Mouse (Mus musculus): ENCODE results near the gene Smarce1.

Smarce1 gene

DNA sequence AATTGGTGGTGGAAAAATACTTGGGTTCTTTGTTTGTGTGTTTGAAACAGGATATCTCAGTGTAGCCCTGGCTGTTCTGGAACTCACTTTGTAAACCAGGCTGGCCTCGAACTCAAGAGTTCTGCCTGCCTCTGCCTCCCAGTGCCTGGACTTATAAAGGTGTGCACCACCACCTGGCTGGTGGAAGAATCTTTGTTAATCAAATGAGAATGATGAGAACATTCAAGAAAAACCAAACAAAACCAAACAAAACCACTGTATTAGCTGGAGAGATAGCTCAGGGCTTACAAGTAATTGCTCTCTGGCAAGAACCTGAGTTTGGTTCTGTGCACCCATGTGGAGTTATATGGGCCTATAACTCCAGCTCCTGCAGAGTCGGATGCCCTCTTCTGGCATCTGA lies 61.4 kb downstream of the Smarce1 start:
- no peak for DNase-seq (ENCODE audit: low spot score)

DNA sequence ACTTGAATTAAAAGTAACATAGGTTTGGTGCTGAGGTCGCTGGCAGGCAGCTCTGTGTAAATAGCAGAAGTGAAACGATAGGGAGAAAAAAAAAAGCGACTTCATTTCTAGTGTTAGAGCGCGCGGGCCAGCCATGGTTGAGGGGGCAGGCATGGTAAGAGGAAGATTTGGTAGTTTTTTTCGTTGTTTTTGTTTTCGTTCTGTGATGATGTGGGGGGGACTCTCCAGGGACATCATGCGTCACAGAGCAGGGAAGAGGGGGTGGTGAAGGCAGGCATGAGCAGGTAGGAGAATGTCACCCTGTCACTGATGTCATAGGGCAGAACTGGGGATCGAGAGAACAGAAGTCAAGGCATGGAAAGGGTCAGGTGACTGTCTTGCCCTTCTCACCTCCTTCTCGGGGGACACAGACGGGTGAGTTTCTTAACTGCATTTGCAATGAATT lies 62.8 kb downstream of the Smarce1 start:
- peak; percentile 87 for DNase-seq (ENCODE audit: low spot score)

DNA sequence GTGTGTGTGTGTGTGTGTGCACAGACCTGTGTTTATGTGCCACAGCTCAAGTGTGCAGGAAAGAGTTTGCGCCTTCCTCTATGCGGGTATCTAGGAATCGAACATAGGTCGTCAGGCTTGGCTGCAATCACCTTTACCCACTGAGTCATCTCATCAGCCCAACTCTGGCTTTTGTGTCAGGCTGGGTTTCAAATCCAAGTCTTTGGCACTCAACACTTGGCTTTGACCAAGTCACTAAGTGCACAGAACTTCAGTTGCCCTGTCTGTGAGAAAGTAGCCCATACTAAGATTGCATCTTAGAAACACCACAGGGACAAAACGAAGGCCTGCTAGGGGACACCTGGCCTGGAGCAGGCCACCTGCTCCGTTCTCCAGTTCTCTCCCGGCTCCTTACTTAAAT lies 63.2 kb downstream of the Smarce1 start:
- DNase-seq (ENCODE audit: low spot score), result no peak

DNA sequence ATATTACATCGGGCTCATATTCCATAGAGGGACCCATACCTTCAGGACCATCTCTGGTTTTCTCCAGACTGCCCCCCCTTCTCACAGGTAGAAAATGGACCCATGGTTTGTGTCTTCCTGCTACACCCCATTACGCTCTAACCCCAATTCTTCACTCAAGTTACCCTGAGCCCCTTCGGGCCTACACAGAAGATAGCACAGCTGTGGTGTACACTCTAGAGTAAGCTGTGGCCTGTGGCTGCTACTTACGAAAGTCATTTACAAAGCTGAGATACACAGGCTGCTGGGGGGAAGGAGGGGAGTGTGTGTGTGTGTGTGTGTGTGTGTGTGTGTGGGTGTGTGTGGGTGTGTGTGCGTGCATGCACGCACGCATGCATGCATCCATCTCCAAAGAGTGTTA lies 64.6 kb downstream of the Smarce1 start:
- DNase-seq (ENCODE audit: low spot score), result peak; percentile 78

DNA sequence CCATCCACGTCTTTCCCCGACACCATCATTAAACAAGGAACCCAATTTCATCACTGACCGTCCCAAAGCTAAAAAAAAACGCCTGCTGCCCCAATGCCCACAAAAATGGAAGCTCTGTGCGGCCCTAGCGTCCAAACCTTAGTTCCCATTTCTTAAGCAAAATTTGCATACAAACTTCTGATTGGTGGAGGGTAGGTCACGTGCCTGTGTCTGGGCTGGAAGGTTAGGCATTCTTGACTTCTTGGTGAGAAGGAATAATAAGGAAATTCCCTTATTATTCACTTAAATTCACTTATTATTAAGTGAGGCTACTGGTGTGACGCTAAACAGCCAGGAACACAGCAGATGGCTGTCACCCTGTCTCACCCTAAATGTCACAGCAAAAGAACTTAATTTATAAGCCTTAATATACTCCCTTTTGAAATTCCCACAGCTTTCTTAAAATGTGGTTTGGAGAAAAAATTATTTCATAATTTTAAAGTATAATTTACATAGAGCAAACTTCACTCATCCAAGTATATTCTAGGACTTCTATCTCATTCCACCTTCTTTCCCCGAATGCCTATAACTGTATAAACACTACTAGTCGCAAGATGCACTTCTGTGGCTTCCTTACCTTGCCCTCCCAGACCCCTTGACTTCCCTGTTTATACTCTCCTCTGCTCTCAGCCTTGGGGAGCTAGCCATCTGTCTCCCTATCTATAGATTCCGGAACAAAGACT lies 65.6 kb downstream of the Smarce1 start:
- no peak for DNase-seq (ENCODE audit: low spot score)

DNA sequence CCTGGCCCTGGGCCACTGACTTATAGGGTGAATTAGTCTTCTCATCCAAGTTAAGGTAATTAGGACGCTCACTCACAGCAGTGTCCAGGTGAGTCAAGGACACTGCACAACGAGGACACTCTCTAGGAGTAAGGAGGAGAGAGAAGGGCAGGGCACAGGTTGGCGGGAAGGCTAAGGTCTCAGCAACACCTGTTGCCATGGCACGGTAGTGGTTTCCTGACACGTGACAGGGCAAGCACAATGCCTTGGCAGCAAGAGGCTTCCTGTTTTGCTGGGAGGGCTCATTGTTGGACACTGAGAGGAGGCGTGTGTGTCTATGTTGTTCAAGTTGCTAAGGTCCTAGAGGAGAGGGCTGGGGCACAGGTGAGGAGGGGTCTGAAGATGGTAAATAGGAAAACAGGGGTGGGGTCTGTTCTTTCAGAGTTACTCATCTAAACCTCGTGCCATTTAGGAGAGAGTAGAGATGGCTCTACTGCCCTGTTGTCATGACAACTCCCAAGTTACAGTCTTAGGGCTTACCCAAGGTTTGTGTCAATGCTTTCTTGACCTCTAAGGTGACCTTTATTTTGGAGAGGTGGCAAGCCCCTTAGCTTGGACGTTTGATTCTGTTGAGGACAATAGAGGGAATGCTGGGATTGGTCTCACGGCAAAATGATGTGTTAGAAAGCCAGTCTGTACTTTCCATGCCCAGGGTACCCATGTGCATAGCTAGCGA lies 67.7 kb downstream of the Smarce1 start:
- peak; percentile 86 for DNase-seq (ENCODE audit: low spot score)

DNA sequence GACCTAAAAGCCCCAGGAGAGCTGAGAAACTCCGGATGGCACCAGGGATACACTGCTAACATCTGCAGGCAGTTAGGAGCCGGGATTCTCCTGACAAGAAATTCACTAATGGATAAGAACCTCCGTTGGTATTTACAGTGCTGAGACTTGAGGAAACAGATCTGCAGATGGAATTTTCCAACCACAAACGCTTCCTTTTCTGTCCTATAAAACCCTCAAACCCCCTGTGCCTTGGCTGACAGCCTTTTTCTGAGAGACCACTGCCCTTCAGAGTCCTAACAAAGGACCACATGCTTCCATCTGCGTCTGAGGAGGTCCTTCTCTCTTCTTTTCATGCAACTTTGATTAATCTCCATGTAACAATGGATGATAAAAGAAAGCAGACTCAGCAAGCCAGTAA lies 69.2 kb downstream of the Smarce1 start:
- no peak for DNase-seq (ENCODE audit: low spot score)

DNA sequence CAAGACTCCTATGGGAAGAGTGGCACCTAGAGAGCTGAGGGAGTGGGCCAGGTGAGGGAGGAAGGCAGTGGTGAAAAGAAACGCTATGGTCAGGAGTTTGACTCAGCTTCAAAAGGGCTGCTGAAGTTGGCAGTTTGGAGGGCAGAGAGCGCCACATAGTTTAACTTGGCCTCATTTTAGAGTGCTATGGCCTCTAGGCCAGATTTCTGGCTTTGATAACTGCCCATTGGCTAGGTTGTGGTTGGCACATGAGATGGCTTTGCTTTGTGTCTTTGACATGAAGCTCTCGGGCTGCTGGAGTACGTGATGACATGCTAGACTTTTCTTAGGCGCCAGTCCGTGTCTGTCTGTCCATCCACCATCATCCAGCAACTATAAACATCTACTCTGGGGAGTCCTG lies 70.6 kb downstream of the Smarce1 start:
- no peak for DNase-seq (ENCODE audit: low spot score)

Data from T-cell, adult 2 months (primary cell).